Mouse (Mus musculus): Measurements from ENCODE around the gene Gmeb2.

GRCm38 (mm10) chr2:181233443-181233842 lies 54.4 kb downstream of the Gmeb2 start:
- TF ChIP-seq POLR2A (IDR thresholded peaks at IDR 0.05; ENCODE audit: extremely low read depth, insufficient read depth, low read length) (no peak), CTCF (IDR thresholded peaks at IDR 0.05; ENCODE audit: low read depth, low read length) (no peak)

Measured in liver, adult 2 months (tissue).